Mouse (Mus musculus) 3T3-L1 (cell line): ENCODE results near the gene Rbpj.
A peak's percentile ranks its signal among the peaks of the same experiment; 100 is the strongest.
"Not testable (repeated sequence)": the region's sequence is repeated elsewhere in the genome, so short reads cannot be mapped to it uniquely, and the experiment has no call there.

Experiments used
- DNase-seq: peaks from one replicate; pipeline ENCODE4 v3.0.0-alpha.2; 2015; ENCODE audit warnings: low read depth, low spot score

Rbpj gene

DNA sequence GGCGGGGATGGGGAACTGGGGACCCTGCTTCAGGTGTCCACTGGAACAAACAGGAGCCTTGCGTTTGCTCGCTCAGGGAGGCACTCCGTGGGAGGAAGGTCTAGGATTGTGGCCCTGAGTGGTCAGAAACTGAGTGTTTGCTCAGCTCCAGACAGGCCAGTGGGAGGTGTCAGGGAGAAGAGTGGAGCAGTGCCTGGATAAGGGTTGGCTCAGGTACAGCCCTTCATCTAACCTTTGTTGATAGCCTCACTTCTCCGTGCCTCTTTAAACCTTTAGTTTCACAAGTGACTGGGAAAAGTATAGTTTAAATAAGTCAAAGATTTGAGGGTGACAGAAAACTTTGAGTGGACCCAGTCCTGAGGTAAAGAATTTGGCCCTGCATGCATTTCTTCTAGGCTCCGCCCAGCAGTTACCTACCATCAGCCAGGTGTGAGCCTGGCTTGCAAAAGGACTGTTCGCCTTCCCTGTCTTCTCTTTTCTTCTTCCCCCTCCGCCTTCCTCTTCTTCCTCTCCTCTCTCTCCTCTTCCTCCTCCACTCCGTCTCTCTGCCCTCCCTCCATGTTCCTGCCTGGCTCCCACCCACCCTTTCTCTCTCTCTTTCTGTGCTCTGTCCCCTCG is 204.5 kb downstream of the Rbpj start:
- no peak for DNase-seq

DNA sequence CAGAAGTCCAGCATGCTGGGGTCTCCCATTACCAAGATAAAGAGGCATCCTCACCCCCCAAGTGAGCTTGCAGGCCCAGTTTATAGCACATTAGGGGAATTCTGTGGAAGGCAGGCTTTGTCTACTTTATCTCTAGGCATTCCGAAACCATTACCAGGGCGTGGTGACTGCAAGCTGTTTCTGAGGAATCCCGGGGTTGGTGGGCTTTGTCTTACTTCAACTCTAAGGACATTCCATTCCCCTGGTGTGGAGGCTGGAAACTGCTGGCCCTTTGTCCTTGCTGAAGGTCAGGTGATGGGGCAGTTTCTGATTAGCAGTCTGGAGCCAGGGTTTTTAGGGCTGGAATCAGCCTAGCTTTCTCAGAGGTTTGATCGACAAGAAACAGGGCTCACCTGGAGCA is 205.6 kb downstream of the Rbpj start:
- no peak for DNase-seq

DNA sequence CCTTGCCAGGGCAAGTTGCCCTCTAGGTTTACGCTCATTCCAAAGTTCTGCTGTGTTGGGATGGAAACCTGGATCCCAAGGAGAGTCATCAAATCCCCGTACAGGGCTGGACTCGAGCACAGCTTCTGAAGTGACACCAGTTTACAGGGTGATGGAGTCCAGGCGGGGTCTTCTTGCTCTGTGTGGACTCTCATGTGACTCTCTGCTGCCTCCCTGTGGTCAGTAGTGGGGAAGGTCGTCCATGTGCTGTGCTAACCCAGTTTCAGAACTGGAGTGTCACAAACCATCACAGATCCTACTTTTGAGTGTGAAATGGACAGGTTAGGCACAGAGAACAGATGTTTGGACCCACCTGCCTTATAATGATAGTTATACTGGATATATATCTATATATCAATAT is 206.4 kb downstream of the Rbpj start:
- DNase-seq: peak; percentile 92

DNA sequence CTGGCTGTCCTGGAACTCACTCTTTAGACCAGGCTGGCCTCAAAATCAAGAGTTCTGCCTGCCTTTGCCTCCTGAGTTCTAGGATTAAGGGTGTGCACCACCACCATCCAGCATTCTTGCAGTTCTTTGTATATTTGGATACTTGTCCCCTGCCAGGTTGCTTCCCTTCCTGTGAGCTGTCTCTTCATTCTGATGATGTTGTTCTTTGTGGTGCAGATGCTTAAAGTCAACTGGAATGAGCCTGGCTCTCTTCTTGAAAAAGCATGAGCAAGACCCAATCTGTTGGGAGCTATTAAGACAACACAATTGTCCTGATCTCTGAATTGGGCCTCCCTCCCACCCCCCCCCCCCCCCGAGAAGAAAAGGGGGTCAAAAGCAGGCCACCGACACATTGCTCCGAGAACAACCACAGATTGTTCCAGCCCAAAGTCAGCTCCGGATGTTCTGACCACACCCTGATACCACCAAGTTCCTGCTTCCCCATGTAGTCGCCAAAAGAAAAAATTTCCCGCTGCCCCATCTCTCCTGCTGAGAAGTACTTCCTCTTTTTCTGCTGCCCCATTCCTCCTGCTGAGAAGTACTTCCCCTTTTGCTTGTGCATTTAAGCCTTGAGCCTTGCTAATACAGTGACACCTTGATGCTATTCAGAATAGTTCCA is 207.7 kb downstream of the Rbpj start:
- DNase-seq: not testable (repeated sequence)

DNA sequence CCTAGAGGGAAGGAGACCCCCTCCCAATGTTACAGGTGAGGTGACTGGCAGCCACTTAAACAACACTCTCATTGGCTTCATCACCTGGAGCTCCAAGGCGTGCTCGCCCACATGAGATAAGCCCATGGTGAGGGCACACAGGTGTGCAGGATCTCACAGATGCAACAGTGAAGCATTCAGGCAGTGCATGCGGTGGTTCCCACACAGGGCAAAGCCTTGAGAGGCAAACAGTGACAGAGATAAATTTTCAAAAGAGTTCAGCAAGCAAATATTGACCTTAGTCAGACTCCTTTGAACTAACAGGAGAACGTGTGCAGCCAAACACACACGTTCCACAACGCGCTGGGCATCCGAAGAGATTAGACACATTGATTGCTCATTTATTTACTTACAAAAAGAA is 210.7 kb downstream of the Rbpj start:
- no peak for DNase-seq

DNA sequence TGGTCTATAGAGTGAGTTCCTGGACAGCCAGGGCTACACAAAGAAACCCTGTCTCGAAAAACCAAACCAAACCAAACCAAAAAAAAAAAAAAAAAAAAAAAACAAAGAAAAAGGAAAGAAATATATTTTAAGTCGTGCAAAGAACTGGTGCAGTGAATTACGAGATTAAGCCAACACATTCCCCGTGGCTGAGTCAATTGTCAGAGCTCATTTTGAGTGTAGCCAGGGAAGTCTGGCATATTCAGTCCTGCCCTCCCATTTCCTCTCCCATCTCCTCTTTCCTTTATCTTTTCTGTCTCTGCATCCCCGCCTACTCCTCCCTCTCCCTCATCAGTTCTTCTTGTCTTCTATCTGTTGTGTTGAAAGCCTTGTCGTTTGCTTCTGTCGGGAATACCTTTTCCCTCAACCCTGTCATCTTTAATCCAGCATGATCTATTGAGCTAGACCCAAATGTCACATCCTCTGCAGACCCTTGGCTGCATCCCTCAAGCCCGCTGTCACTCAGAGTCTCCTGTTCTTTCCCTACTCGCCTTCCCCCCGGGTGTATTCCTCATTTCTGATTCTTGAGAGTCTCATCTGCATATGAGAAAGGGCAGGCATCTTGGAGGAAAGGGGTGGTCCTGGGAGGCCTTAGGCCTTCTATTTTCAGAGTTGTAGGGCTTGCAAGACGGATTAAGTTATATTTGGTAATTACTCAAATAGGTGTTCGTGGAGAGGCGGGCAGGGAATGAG is 212.2 kb downstream of the Rbpj start:
- peak; percentile 61 for DNase-seq

DNA sequence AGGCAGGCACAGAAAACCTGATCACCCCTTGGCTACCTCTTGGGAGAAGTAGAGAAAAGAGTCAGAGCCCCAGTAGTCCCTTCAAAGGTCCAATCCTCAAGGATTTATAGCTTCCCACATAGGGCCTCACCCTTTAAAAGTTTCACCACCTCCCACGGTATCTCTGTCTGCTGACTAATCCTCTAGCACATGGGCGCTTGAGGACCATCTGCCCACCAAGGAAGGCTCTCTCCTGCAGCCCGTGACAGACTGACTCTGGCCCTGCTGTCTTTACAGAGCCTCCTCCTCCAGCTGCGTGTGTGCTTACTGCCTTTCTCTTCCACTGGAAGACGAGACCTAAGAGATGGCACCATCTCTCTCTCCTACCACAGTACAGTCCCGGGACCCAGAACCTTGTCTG is 213.7 kb downstream of the Rbpj start:
- no peak for DNase-seq

DNA sequence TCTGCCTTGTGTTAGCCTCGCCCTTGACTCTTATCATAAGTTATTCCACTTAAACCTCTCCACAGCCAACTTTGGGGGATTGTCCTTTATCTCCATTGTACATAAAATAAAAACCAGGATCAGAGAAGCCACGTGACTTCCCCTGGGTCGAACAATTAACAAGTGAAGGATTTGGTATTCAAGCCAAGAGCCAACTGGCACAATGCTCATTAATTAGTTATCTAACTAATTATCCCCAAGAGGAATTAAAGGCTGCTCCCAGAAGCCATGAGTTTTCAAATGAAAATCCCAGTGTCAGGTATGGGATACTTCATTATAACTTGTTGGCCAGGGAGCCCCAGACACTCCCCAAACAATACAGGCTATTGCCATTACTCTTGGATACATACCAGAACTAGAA is 218.0 kb downstream of the Rbpj start:
- DNase-seq: no peak

DNA sequence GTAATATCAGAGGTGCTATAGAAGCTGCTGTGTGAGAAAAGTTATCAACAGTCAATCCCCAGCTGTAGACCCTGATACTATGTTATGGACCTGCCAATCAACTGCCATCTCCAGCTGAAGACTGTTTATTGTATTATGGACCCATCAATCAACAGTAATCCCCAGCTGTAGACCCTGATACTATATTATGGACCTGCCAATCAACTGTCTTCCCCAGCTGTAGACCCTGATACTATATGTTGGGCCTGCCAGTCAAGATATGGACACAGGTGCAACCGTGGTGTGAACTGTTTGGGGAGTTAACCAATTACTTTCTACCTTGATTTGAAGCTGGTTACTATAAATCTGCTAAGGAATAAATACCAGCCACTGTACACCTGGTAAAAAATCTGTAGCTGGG is 218.5 kb downstream of the Rbpj start:
- no peak for DNase-seq

DNA sequence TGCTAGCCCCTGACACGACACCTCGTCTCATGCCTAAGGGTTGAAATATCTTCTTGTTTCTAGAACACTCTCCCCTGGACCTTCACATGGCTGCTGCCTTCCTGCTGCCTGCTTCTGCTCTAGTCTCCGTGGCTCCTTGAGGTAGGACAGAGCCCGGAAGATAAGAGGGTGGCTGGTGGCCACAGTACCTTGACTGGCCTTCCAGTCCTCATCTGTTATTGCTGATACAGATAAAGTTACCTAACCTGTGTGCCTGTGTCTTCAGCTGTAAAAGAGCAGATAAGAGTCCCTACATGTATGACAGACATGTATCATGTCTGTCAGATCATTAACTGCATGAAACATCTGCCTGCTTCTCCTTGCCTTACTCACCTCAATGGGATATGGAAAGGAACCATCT is 219.7 kb downstream of the Rbpj start:
- no peak for DNase-seq

DNA sequence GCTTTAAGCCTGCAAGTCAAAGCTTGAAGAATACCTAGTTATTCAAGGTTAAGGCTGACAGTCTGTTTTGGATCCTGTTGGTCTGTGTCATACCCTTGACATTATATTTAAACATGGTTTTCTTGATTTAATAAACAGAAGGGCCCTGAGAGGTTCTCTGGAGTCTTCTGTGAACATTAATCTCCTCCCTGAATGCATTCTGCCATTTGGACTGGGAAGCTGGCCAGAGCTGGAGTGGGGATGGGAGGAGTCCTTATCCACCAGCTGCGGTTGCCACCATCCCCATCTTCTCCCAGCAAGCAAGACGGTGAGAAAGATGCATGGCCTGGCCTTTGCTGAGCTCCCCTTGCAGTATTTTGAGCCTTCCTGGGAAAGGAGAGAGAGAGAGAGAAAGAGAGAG is 220.4 kb downstream of the Rbpj start:
- no peak for DNase-seq

DNA sequence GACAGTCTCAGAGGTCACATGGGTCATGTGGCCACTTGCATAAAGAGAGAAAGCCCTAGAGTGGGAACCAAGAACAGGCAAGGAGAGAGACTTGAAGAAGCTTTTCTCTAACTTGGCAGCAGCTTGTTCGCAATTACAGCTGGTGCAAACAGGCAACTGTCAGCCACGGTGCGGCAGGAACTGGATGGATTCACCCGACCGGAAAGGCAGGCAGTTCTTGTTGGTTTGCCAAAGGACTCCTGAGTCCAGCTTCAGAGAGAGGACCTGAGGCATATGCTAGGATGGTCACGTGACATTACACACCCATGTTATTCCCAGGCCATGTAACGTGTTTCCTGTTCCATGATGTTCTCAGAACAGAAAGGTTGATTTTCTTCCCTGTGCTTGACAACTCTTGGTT is 222.4 kb downstream of the Rbpj start:
- DNase-seq: no peak

DNA sequence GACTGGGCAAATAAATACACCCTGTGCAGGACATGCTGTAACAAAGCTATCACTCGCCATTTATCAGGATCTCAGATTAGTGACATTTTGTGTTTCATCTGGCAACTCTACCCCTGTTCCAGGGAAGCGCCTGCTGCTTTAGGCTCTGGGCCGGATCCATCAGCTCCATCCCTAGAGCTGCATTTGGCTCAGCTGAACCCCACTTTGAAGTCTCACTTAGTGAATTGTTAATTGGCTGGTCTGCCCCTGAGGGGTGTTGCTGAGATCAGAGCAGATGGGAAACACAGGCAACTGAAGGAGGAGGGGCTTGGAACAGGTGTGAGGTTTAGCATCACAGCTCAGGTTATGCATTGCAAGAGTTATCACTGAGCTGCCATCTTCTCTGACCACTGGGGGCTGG is 225.6 kb downstream of the Rbpj start:
- no peak for DNase-seq

DNA sequence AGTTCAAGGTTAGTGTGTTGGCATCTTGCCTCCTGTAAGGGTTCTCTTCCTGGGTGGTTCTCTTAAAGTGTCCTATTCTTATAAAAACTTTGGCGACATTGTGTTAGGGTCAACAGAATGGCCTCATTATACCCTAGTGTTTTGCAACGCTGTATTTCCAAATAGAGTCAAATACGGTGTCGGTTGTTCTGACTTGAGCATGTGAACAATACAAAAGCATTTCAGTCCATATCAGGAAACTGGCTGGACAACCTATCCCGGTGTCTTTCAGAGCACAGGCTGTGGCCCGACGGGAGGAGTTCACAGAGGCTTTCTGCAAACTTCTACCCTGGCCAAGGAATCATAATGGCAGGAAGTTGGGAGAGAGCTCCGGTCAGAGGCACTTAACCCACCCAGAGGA is 226.1 kb downstream of the Rbpj start:
- DNase-seq: no peak

DNA sequence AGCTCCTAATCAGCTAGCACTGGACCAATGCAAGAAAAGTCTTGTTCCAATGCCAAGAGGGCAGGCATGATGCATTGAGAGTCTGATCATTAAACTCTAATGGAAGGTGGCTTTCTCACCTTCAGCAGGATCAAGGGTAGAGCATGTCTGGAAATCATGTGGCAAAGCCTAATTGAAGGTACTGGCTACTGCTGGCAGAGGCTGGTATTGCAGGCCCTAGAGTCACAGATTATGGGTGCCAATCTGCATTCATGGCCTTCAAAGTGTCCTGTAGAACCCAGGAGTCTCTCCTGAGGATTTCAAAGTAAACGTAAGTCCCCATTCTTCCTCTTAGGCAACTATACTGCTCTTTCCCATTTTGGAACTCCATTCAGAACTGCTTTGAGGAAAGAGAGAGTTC is 226.7 kb downstream of the Rbpj start:
- no peak for DNase-seq

DNA sequence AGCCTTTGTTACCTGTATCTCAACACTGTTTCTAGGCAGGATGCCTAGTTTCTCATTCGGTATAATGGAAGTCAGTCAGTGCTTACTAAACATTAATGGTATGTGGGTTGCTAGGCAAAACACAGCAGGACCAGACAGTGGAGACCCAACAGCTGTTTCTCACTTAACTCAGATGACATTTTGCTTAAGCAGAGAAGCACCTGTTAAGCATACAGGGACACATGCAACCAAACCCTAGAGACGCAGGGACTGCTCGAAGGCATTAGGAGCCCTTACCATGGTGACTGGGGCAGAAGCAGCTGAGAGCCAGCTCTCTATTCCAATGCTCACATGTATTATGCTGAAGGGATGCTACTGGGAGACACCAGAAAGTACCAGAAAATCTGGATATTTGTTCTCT is 230.7 kb downstream of the Rbpj start:
- no peak for DNase-seq

DNA sequence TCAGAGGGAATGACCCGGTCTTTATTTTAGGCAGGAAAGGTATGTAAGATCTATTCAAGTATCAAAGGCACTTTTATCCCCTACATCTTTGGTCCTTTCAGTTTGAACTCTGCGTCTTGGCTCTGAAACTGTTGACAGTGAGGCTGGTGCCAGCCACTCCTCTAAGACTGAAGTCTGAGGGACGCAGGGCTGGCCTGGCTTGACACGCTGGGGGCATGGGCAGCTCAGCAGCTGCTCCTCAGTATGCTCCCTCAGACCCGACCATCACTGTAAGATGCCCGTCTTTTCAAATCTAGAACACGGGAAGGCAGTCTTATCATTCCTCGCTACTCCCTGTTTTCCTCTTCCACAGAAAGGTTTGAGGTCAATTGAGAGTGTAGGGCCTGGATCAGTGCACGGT is 231.8 kb downstream of the Rbpj start:
- DNase-seq: no peak

DNA sequence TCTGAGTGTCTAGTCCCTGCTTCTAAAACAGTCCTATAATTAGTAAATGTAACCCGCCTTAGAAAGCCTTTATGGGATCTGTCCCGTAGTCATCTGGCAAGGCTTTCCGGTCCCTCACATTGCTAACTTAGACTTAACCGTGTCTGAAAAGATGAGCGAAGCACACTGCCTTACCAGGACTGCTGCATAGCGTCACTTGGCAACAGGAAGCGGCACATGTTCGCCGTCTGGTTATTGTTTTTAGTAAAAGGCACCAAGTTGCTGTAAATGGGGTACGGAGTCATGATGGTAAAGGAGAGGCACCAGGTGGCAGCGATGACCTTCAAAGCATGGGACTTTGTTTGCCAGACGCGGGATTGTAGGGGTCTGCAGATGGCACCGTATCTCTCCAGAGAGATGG is 236.7 kb downstream of the Rbpj start:
- DNase-seq: no peak
